Comparison of ENCODE assay signal across 9 mouse cellular contexts in the genomic region with DNA sequence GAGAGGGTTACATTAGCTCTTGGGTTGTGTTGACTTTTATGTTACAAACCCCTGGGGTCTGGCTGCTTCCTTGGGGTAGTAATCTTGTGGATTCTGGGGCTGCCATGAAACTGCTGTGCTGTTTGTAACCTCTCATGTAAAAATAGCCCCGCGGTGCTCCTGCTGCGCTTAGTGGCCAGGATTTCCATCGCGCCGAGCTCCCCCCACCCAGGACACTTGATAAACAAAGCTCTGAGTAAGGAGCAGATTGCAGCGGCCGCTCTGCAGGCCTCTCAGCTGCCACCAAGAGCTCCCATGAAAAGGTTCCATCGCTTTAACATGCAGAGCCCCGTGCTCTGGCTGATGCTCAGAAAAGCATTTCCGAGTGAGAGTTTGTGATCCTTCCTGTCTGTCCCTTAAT. TPM values are rescaled to one million over a fixed set of nuclear protein-coding genes. Genes with fewer than 3 reads are reported as not detected.
DNase-seq lines count a peak whose midpoint lies in the region; ATAC-seq and TF ChIP-seq lines count a peak whose summit lies in the region.
"Had no signal": no experiment of that assay in that cellular context is flagged by ENCODE, and none has a peak within 500 bp of the region (broad histone marks: within the 10 kb centered on the region; RNA-seq: fewer than 3 reads in every experiment).

No protein-coding gene starts in this region.

- peaks cover 46% of the 10 kb centered on the region for H3K4me1 ChIP-seq in liver, adult 2 months (ENCODE audit: control insufficient read depth, insufficient read depth, low read length)
- H3K4me1 ChIP-seq in heart, embryonic 10.5 days = peaks cover 20% of the 10 kb centered on the region
- peaks cover 45% of the 10 kb centered on the region for H3K4me1 ChIP-seq in midbrain, embryonic 14.5 days (ENCODE audit: control insufficient read depth, insufficient read depth, low read length)

- peak overlapping the region; percentile 82 for H3K27ac ChIP-seq in liver, adult 2 months (replicated peaks; ENCODE audit: insufficient read depth, low read depth, low read length)
- peak overlapping the region; percentile 86 for H3K27ac ChIP-seq in heart, embryonic 10.5 days
- peak overlapping the region; percentile 99 for H3K27ac ChIP-seq in midbrain, embryonic 14.5 days (replicated peaks; ENCODE audit: low read depth, low read length)

- H3K4me2 ChIP-seq in midbrain, embryonic 14.5 days (ENCODE audit: low read length) = peak overlapping the region; percentile 67

- H3K36me3 ChIP-seq in liver, adult 2 months (ENCODE audit: control insufficient read depth, insufficient read depth, low read length) = peaks cover 26% of the 10 kb centered on the region
- no peaks in the 10 kb centered on the region for H3K36me3 ChIP-seq in heart, embryonic 10.5 days
- H3K36me3 ChIP-seq in midbrain, embryonic 14.5 days (ENCODE audit: control insufficient read depth, insufficient read depth, low read length) = no peaks in the 10 kb centered on the region

- ATAC-seq in midbrain, embryonic 14.5 days (ENCODE audit: low FRiP score, low TSS enrichment) = no peak

- no peak for DNase-seq in liver, adult 2 months (ENCODE audit: extremely low read depth, low read depth, low spot score)
- no peak for DNase-seq in liver
- peak; percentile 38 for DNase-seq in cerebellum, postnatal 36 days
- peak; percentile 82 for DNase-seq in heart, embryonic 10.5 days (ENCODE audit: low spot score)
- DNase-seq in kidney, postnatal 4 days = peak; percentile 56 to 66
- DNase-seq in midbrain, embryonic 14.5 days = peak; percentile 76
- DNase-seq in thymus, postnatal 0 days (ENCODE audit: low spot score) = no peak
- no peak for DNase-seq in spleen, postnatal 36 days (ENCODE audit: low spot score in 2 of 2)

- no peaks in the 10 kb centered on the region for H3K9me3 ChIP-seq in heart, embryonic 10.5 days
- no peaks in the 10 kb centered on the region for H3K9me3 ChIP-seq in midbrain, embryonic 14.5 days (ENCODE audit: control insufficient read depth, low read length)

- TF ChIP-seq CTCF in liver, adult 2 months (IDR thresholded peaks at IDR 0.05; ENCODE audit: low read depth, low read length) = no peak

- no peak for TF ChIP-seq POLR2A in liver, adult 2 months (IDR thresholded peaks at IDR 0.05; ENCODE audit: extremely low read depth, insufficient read depth, low read length)

- peaks cover 39% of the 10 kb centered on the region; the same call in 1 of the 2 replicates for H3K79me2 ChIP-seq in liver, adult 2 months (ENCODE audit: control insufficient read depth, insufficient read depth, low read length)

- H3K27me3 ChIP-seq in liver, adult 2 months (ENCODE audit: control insufficient read depth, insufficient read depth, low read length) = no peaks in the 10 kb centered on the region
- H3K27me3 ChIP-seq in heart, embryonic 10.5 days (ENCODE audit: insufficient read depth, poor library complexity, severe bottlenecking) = no peaks in the 10 kb centered on the region
- no peaks in the 10 kb centered on the region for H3K27me3 ChIP-seq in midbrain, embryonic 14.5 days (ENCODE audit: control insufficient read depth, insufficient read depth, low read length)
- H3K27me3 ChIP-seq: Patski had no signal

- no peak overlapping the region for H3K4me3 ChIP-seq in liver, adult 2 months (ENCODE audit: insufficient read depth, low read depth, low read length)
- H3K4me3 ChIP-seq in heart, embryonic 10.5 days = peak overlapping the region; percentile 31
- no peak overlapping the region for H3K4me3 ChIP-seq in midbrain, embryonic 14.5 days (replicated peaks; ENCODE audit: low read depth, low read length)

- WGBS in liver, adult 2 months = 2% methylated on average over 11 of the region's 11 CpGs
- WGBS in heart, embryonic 10.5 days = 4% methylated on average over 11 of the region's 11 CpGs
- under 1% methylated on average over 11 of the region's 11 CpGs for WGBS in midbrain, embryonic 14.5 days

- H3K9ac ChIP-seq in liver, adult 2 months (ENCODE audit: low read depth, low read length) = peak overlapping the region; percentile 61
- no peak overlapping the region; the same call in 1 of the 2 replicates for H3K9ac ChIP-seq in midbrain, embryonic 14.5 days (replicated peaks; ENCODE audit: low read length)

RNA-seq across cellular contexts. Expression of a gene that starts 22.1 kb away (rescaled TPM):
- 67.5 and 116 TPM in 2 replicates for total RNA-seq in liver, adult 2 months (2014; rRNA removed)
- 14.5 and 23.1 TPM in 2 replicates for polyA plus RNA-seq in liver, adult 2 months (2012; rRNA removed)
- polyA plus RNA-seq in heart, embryonic 10.5 days (2016; fragmentation: Nextera tagmentation; extraction: Ambion mirVana) = 7.3 and 9.2 TPM in 2 replicates
- polyA plus RNA-seq in midbrain, embryonic 14.5 days (2014; fragmentation: Nextera tagmentation; extraction: Ambion mirVana) = 26.0 and 35.9 TPM in 2 replicates
- polyA plus RNA-seq in thymus, postnatal 0 days (2015; fragmentation: Nextera tagmentation; extraction: Ambion mirVana) = 15.3 and 17.4 TPM in 2 replicates

Comparison
In these comparisons a context has a peak if more than half of its experiments do, and no peak if none do; other contexts are left out.
1. DNase-seq: peak in cerebellum, postnatal 36 days (2 of 2), heart, embryonic 10.5 days (single experiment), kidney, postnatal 4 days (2 of 2) and midbrain, embryonic 14.5 days (single experiment); none in liver, adult 2 months (single experiment), liver (single experiment), thymus, postnatal 0 days (single experiment) and spleen, postnatal 36 days (0 of 2).
2. Peak in every context shown above with its lines, with median percentiles within 50 percentile points of each other: H3K27ac ChIP-seq.